Mouse (Mus musculus): ENCODE measurements around the gene Shh.
A peak's percentile ranks its signal among the peaks of the same experiment; 100 is the strongest.

The Shh gene

DNA sequence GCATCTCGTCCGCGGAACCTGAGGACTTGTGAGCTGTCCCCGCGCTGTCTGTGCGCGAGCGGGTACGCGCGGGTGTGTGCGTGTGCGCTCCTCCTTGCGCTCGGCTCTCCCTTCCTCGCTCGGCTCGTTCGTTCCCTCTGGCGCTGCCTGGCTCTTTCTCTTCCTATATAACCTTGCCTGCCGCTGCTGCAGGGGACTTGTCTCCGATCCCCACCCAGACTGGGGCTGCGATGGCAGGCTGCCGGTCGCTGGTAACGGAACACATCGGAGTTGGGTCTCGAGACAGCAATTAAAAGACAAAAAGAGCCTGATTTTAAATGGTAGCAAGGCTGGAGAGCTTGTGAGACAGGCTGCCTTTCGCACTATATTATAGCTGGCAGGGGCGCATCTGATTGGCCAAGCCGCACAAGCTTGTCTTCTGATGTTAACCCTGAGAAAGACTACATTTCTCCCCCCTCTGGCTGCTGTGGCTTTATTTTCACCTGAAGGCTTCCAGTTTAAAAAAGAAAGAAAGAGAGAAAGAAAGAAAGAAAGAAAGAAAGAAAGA is at the start of gene Shh:
TSS of gene Shh (minus strand) at position 497 of the 547 bp plus-strand sequence.
- no peak for DNase-seq (ENCODE audit: low spot score in 2 of 2)

DNA sequence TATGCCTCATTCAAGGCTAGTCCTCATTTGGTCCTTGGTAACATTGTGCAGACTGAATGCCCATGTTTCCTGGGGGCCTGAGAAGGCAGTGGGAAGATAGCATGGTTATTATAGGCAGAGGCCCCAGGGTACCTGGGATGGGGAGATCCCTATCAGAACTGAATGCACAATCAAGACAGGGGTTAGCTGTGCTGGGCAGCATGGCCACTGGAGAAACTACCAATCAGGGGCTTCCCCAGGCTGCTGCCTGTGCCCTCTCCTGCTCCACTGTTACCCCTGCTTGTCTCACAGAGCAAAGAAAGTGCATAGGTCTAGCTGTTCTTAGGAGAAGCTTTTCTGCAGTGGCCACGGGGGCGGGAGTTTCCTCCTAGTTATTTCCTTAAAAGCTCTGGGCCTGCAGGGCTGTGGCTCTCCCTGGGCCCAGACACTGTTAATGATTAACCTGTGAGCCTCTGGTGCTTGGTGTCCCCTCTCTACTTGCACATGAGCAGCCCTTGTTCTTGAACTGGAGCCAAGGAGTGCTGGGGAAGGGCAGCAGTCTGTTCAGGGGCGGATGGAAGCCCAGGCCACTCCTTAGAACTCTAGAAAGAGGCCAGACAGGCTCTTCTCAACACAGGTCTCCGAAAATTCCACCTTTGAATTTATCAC is 33.9 kb upstream of the Shh start:
- DNase-seq (ENCODE audit: low spot score in 2 of 2): peak; percentile 61 to 65

DNA sequence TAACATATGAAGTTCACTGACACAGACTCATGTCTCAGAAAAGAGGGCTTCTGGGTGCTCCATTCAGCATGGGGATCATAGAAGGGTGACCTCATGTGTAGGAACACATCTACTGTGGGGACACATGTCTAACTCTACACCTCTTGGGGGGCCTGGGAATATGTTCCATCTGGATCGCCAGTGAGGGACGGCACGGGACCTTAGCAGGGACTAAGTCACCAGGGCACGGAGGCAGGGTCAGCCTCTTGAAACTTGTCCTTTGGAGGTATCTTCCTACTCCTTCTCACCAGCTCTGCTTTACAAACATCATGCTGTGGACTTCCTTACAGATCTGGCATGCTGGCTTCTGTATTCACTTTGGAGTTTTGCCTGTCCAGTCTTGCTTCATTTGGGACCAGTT is 31.8 kb upstream of the Shh start:
- peak in 1 of 2 experiments; percentile 56 for DNase-seq (ENCODE audit: low spot score in 2 of 2)

DNA sequence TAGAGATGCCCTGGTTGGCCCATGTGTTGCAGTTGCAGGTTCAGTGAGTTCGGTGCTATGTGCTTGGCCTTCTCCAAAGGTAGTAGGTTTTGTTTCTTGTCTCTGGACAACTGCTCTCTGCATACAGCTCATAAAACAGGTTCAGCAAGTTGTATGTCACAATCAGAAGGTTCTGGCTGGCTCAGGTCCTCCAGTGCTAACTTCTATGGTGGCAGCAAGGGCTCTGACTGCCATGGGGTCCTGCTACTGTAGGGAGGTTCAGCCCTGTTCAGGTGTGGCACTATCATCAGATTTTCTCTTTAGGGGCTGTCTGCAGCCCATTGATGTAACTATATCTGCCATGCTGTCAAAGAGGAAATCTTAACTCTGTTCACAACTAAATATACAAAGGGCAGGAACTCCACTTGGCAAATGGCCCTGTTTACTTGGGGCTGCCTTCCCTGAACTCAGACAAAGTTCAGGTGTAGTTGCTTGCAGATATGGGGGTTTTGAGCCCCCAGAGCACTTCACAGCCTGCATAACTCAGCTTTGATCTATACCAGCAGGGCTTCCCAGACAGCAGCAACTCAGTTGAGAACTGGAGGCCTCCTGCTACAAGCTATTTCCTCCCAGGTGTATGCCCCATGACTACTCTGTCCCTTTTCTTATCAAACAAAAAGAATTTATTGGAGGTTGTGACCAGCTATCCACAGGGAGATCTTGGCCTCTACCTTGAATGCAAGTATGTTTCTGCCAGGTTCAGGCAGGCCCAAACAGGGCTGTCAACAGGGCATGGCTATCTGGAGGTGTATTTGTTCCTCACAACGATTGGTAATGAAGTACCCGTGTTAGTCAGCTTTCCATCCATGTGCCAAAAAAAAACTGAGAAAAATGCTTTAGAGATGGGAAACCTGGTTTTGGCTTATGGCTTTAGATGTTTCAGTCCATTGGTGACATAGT is 28.9 kb upstream of the Shh start:
- peak in 1 of 2 experiments; percentile 31 for DNase-seq (ENCODE audit: low spot score in 2 of 2)

DNA sequence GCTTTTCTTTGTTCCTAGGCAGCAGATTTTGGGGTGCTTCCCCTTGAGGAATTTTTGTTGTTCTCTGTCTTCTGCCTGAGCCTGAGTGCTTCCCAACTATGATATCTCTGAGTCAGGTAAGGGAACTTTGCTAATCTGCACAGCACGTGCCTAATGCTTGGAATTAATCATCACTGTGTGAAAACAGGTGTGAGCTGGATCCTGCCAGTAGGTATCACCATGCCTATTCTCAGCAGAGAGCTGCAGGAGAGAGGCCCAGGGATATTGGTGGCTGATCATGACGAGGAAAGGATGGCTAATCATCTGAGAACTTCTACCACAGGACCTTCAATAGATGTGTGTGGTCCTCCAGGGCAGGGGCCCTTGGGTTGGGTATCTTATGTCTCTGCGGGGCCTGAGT is 26.5 kb upstream of the Shh start:
- peak in 1 of 2 experiments; percentile 13 for DNase-seq (ENCODE audit: low spot score in 2 of 2)

DNA sequence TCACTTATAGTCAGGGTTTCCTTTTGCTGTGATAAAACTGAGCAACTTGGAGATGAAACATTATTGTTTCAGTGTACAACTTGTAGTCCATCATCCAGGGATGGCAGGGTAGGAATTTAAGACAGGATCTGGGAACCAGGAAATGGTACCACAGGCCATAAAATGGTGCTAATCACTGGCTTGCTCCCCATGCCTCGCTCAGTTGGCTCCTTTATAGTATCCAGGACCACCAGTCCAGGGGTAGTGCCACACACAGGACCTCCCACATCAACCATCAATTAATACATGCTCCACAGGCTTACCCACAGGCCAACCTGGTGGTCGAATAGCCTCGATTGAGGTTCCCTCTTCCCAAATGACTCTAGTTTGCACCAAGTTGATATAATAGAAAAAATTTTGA is 15.9 kb upstream of the Shh start:
- no peak for DNase-seq (ENCODE audit: low spot score in 2 of 2)

DNA sequence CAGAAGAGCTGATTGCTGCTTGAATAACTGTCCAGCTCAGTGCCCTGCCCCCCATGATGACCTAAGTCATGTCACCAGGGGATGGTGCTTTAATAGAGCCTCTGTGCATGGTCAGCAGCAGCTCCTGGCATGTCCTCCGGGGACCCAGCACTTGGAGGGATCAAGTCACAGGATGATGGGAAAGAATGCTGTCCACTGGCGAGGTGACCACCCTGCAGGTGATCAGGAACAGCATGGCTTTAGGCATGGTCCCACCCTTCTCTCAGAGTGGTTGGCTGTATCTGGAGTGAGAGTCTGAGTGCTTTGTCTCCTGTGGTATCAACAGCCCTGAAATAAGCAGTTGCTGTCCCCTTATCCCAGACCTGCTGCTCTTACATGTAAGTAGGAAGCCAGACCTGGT is 14.7 kb upstream of the Shh start:
- DNase-seq (ENCODE audit: low spot score in 2 of 2): no peak

DNA sequence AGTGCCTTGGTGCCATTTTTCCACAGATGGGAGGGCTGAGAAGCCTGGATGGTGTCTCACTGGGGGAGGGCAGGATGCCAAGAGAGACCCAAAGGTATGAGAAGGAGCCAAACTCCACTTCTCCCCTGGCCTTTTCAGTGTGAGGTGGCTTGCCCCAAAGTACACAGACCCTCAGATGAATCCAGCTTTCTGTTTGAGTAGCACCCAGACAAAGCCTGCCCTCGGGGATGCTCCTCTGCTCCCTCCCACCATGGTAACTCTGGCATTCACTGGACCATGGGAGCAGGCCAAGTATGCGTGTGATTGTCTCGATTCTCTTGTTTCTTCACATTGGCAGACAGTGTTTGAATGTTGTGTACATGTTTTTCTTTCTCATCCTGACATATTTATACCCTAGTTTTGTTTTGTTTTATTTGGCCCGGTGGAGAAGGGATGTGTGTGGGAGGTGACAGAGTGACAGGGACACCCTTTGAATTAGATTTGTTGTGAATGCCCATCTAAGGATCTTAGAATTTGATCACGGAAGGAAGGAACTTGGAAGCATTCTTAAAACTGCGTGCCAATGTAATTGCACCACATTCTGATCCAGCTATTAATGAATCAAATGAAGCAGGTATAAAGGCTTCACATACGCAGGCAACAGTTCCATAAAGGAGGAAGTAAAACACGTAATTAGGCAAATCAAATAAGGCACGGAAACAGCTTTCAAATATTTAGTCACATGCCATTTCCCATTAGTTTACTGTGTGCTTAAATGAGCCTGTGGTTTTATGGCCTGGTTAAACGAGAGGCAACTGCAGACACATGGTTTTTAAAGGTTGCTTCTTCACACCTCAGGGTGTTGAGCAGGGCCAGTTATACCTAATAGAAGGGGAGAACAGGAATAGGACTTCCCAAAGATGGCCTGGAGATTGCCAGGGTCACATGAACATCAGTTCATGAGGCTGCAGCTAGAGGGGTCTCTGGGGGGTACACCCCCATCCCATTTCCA is 9.6 kb upstream of the Shh start:
- no peak for DNase-seq (ENCODE audit: low spot score in 2 of 2)

DNA sequence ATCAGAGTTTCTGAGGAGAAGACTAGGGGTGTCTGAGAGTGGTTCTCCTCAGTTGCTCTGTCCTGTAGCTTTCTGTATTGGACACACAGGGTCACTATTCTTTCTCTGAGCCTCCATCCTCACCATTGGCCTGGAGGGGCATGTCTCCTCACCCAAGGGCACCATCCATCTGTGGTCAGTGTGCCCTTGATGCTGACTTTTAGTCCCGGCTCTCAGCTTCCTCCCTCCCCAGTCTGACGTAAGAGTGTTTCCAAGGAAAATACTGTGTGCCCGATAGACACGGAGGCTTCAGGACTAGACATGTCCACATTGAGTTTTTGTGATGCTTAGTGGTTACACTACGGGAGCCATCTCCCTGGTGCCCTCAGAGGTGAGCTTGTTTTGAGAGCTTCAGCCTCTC is 6.5 kb upstream of the Shh start:
- no peak for DNase-seq (ENCODE audit: low spot score in 2 of 2)

DNA sequence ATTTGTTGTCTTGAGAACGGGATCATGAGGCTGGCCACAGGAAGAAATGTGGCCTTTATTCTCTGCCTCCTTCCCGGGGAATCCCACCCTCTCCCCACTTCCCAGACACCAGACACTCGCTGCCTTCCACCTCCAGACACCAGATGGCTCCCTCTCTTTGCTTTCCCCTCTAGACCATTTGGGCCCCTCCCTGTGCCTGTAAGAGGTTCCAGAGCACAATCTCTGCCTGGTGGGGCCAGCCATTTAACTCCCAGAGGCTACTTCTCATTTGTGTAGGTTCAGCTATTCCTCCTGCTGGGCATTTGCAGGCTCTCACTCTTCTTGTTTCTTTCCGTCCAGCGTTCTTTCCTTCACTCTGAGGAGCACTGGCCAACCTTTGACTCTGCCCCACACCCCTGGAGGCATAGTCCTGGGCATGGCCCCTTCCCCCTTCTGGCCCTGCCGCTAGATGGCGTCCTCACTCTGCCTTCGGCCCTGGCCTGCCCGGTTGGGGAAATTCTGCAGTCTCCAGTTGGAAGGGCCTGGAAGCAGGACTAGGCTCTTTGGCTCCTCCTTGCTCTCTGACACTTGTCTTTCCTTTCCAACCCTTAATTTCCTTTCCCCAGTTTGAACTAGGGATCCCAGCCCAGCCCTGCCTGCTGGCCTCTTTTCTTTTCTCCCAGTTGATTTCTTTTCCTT is 2.6 kb upstream of the Shh start:
- peak; percentile 56 to 74 for DNase-seq (ENCODE audit: low spot score in 2 of 2)

DNA sequence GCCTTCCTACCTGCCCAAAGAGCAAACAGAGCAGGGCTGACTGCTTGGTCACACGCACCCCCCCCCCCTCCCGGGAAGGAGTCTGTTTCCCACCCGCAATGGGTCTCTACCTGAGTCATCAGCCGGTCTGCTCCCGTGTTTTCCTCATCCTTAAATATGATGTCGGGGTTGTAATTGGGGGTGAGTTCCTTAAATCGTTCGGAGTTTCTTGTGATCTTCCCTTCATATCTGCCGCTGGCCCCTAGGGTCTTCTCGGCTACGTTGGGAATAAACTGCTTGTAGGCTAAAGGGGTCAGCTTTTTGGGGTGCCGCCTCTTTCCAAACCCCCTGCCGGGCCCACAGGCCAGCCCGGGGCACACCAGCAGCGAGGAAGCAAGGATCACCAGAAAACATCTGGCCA is 705 bp downstream of the Shh start:
- no peak for DNase-seq (ENCODE audit: low spot score in 2 of 2)

DNA sequence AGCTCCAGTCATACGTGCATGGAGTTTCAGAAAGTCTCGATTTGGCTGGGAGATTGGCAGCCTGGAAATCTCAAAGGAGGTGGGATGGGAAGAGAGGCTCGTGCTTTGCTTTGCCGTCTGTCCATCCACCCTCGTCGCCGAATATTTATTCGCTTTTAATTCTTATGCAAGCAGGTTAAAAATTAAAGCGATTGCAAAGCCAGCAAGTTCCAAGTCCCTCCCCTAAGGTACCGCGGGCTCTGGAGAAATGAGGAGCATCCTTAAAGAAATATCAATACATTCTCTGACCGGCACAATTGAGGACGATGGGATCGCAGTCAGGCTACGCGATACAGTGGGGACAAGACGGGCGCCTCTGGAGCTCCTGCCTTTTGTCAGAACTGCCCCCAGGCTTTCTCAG is 1.5 kb downstream of the Shh start:
- no peak for DNase-seq (ENCODE audit: low spot score in 2 of 2)

DNA sequence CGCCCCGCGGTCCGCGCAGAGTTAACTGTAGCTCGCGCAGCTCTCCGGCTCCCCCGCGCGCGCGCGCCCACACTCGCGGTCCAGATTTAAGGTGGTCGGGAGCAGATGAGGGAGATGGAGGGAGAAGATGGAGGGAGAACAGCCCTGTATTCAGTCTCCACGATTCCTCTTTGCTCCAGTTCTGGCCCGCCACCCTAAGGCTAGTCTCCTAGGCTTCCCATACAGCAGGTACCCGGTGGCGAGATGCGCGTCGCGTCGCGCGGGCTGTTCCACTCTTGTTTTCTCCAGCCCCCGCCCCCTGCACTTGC is 2.0 kb downstream of the Shh start:
- no peak for DNase-seq (ENCODE audit: low spot score in 2 of 2)

DNA sequence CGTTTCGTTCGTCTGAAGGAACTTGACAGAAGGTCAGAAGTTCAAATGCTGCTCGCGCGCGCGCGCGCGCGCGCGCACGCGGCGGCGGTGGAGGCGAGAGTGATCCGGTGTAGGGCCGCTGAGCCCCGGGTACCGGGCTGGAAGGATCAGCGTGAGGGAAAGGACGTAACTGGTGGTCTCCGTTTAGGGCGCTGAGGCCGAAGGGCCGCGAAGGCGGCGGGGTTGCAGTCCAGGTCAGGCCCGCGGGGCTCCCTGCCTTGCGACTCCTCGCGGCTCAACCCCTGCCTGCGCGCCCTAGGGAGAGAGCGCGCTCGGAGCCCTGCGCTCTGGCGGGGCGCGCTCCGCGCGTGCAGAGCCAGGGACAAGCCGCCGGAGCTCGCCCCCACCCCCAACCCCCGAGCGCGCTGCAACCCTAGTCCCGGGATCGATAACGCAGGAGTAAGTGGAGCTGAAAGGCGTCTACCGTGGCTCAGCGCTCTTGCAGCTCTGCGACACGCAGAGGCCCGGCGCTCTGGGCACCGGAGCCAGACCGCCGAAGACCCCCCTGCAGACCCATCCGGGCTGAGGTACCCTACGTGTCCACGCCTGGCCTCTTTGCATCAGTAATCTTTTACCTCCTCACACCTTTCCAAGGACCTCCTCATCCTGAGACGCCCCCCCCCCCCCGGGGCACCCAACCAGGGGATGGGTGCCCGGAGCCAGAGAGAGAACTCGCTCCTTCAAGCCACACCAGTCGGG is 2.5 kb downstream of the Shh start:
- DNase-seq (ENCODE audit: low spot score in 2 of 2): no peak

DNA sequence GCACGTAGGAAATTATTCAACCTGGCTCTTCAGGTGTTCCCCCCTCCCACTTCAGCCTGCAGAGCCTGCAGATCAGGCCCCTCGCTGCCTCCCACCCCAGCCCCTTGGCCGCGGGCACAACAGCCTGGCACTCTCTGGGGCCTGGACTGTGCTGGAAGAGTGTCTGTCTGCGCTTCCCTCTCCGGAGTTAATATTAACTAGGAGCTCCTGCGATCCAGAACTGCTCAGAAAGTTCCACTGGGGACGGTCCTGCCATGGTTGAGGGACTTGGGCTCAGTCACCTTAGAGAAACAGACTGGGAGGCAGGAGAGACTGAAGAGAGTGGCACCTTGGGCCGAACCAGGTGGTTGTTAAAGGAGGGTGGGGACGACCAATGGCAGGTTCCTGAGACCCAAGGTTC is 3.4 kb downstream of the Shh start:
- DNase-seq (ENCODE audit: low spot score in 2 of 2): no peak

DNA sequence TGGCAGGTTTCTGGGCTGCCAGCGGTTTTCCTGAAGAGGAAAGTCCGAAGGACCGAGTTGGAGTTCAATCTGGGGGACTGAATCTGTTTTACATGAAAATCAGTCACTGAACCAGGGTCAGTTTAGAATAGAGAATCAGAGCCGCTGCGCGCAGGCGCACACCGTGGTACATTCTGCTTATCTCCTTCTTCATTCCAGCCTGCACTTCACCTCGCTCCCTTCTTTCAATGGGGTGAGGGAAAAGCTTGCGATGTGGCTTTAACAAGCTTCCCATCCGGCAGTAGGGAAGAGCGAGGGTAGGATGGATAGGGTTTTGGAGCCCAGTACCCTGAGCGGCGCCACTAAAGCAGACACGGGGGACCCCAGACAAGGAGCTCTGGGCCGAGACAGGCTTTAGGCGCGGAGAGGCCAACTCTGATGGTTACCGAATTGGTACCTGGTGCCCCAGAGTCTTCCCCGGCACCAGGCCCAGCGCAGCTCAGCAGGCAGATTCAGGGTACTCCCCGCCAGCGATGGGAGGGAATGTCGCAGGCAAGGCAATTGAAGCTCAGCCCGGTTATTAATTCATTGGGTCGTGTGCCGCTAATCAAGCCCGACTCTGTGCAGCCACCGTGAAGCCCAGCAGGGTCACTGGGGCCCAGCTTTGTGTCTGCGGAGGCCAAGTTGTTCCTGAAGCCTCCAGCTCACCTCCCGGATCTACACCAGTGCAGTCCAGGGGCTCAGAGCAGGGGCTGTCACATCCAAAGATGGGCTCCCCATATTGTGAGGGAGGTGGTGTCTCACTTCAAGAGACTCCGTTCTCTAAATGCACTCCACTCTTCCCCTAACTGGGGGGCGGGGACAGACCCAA is 4.1 kb downstream of the Shh start:
- peak in 1 of 2 experiments; percentile 55 for DNase-seq (ENCODE audit: low spot score in 2 of 2)

DNA sequence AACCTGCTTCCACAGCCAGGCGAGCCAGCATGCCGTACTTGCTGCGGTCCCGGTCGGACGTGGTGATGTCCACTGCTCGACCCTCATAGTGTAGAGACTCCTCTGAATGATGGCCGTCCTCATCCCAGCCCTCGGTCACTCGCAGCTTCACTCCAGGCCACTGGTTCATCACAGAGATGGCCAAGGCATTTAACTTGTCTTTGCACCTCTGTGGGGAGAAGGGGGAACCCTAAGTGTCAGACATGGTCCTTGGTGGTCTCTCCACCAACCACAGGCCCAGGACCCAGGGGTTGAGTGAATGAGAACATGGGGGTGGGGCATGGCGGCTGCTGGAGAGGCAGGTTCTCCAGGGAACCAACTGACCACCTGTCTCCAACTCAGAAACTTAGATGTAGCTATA is 5.7 kb downstream of the Shh start:
- DNase-seq (ENCODE audit: low spot score in 2 of 2): peak in 1 of 2 experiments; percentile 56

DNA sequence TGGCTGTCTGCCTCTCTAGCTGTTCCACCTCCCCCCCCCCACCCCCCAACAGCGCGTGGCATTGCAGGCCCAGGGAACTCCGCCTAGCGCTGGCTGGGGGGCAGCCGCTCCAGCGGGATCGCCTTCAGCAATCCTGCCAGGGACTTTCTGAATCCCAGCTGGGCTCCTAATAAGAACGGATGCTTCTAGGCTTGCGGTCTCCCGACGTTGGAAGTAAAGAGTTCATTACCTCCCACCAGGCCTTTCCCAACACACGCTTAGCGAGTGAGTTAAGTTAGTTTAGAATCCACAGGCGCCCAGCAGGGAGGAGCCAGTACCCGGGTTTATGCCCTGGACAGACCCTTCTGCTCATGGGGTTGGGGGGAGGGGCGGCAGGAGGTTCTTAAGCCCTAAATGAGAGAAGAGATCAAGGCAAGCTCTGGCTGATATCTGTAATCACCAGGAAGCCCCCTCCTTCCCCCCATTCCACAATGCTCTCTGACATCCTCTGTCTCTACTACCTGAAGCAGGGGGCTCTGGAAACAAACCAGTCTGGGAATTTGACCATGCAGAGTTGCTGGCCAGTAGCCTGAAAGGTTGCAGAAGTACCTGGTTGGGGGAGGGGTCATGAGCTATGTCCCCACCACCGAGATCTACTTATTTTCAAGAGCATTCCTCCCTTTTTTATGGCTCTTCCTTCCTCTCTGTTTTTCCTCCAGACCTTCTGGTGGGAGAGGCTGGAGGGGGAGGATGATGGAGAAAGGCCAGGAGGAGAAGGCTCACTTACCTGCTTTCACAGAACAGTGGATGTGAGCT is 6.3 kb downstream of the Shh start:
- peak in 1 of 2 experiments; percentile 52 for DNase-seq (ENCODE audit: low spot score in 2 of 2)

Data from urinary bladder, postnatal 4 days (tissue).